Mouse (Mus musculus): Measurements from ENCODE around the gene P4htm. TPM values are rescaled to one million over a fixed set of nuclear protein-coding genes. Genes with fewer than 3 reads are reported as not detected.

The P4htm gene
- total RNA-seq, 2 experiments from 2014 or later = 13.9 to 16.9 TPM

DNA sequence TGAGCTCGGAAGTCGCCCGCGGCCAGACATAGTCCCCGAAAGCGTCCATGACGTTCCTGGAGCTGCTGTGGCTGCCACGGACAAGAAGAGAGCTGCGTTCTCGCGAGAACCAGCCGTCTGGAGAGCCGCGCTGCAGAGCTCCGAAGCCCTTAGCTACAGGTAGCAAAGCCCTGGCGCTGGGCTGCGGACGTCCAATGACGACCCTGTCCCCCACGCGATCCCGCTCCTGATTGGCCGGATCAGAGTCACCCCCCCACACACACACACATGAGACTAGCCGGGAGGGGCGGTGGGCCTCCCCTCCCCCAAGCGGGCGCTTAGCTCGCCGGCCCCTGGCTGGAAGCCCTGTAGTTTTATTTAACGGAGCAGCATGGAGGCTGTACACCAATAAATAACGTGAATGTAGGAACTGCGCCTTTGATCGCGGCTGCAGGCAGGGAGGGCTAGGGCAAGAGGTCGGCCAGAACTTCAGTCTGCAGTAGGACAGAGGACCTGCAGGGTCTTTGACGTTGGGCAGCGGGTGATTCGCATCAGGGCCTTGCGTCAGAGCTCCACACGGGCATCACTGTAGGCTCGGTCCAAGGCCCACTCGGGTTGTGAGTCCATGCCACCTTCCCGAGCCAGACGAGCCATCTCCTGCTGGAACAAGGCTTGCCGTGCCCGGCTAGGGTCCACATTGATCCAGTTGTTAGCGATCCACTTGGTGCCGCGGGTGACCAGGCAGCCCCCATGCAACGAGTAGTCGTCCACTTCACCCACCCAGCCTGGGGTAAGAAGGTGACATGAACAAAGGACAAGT, 18.7 kb downstream of the P4htm start, which contains the start of gene Wdr6:
TSS of gene Wdr6 (minus strand) at position 195 of the 799 bp plus-strand sequence.
- intact Hi-C loops (cut with DNase I) = no loop called here

DNA sequence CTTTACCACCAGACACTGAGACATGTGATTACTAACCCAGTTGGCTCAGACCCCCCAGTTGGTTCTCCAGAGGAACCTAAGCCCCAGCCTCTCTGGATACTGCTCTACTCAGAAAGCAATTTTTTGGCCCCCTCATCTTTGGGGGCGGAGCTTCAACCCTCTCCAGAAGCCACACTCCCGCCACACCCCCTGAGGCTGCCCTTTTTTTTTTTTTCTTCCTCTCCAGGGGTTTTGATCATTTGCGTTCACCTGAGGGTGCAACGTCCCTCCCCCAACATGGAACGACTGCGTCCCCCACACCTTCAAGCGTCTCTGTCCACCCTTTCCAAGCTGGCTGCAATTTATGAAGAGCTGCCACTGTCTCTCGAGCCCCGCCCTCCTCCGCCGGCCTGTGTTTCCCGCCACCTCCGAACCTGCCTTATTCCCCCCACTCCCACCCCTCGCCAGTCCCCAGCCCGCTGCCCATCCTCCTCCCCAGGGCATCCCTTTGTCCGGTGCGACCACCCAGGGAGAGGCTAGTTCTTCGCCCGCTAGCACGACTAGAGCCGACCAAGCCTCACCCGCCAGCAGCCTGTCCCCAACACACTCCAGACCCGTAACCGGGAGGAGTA, 19.4 kb downstream of the P4htm start:
- intact Hi-C loops (cut with DNase I) = no loop called here
- peak; percentile 47 to 51 for DNase-seq

More for the DNA sequence above, 18.7 kb downstream of the P4htm start, which contains the start of gene Wdr6:
- peak; percentile 85 to 86 for DNase-seq

DNA sequence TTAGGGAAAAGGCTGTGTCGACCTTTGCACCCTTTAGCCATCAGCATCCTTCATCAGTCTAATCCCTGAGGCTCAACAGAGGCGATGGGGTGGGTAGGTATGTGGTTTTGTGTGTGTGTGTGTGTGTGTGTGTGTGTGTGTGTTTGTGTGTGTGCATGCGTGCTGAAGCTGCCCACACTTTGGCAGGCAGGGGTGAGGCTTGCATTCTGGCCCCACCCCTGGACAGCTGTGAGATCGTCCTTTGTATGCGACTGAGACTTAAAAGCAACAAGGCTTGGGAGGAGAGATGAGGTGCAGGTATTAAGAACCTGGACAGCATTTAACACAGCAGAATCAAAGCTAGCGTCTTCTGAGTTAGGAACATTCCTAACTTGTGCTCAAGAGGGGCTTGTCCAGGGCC, 20.4 kb downstream of the P4htm start:
- no peak for DNase-seq
- intact Hi-C loops (cut with DNase I) = no loop called here

DNA sequence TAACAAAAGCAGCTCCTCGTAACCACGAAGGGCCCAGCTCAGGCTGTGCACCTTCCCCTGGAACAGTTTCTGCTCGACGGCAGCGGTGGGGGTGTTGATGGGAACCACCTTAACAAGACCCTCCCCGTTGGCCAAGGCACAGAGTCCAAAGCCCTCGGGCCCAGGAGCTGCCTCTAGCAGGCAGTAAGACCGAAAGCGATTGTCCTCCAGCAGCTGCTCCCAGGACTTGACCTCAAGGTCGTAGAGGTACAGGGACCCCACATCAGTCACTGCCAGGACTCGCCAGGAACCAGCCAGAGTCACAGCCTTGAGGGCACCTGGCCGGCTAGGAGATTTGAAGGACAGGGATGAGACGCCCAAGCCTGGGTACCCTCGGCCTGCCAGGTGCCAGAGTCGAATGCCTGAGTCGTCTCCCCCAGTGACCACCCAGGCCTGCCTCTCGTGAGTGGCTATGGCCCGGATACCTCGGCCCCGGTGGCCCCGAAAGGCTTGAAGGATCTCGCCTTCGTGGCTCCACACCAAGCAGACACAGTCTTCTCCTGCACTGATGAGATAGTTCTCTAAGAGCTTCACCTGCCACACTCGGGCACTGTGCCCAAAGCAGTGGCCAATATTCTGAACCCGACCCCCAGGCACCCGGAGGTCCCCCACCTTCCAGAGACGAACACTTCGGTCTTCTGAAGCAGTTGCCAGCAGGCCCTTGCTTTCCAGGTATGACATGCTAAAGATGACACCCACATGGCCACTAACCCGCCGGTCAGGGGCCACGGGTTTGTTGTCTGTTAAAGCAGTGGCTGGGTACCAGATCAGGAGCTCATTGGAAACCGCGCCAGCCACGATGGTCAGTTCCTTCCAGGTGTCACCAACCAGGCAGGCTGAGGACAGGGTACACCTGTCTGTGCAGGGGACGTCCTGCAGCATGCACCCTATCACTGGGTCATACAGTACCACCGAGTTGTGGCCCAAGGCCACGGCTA, 21.9 kb downstream of the P4htm start:
- intact Hi-C loops (cut with DNase I) = no loop called here
- no peak for DNase-seq

DNA sequence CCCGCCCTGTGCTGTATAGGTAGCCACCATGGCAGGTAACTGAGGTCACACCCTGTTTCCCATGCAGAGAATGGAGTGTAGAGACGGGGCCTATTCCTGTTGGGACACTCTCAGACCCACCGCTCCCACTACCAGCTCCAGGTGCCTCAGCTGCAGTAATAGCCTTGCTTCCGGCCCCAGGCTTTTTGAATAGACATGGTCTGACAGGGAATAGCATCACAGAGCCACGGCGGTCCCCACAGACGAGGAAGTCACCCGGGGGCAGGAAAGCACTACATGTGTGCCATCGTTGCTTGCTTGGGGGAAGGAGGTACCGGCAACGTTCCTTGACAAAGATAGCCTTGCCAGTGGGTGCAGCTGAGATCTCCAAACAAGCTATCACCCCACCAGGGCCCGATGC, 22.5 kb downstream of the P4htm start:
- intact Hi-C loops (cut with DNase I) = no loop called here

DNA sequence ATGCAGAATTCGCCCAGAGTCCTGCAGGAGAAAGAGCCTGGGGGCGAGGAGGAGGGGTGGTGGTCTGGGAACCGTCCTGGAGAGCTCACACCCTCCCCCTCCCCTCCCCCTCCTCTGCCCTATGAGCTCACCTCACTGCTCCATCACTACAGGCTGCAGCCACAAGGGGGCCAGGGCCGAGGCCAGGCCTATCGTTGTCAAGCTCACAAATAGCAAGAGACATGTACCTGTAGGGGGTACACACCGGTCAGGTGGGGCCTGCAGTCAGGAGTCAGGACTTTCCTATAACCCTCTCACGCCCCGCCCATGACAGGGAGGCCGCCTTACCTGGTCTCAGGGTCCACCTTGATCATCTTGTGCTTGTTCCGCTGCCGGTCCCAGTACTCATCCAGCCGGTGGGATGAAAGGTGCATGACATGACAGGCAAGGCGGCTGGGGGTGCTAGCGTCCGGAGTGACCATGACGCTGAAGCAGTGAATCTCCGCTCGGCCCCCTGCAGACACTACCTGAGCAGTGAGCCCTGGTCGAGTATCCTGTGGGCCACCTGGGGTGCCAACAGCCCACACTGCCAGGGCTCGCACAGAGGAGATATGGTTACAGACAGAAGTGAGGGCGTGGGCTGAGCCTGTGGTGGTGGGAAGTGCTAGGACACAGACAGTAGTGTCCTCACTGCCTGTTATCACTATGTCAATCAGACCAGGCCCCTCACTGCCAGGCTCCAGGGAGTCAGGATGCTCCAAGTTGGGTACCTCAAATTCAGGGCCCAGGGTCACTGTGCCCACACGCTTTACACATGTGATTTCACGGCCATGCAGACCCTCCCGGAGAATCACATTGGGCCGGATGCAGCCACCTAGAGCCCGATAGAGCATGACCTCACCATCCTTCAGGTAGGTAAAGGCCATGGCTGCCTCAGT, 23.4 kb downstream of the P4htm start:
- intact Hi-C loops (cut with DNase I) = no loop called here

More for the DNA sequence above, 22.5 kb downstream of the P4htm start:
- no peak for DNase-seq

DNA sequence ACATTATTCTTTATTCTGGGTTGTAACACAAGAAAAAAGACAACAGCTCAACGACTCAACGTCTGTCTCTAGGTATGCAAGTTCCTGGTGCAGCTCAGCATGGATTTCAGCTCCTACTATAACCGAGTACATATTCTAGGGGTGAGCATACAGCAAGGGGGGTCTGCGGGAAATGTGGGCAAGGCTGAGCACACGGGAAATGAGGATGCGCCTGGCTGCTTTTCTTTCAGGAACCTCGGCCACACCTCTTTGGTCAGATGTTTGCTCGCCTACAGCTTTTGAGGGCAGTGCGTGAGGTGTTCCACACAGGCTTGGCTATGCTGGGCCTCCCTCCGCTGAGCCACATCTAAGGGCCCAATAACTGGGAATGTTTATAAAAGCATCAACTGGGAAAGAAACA, 25.1 kb downstream of the P4htm start:
- no peak for DNase-seq
- intact Hi-C loops (cut with DNase I) = no loop called here

More for the DNA sequence above, 23.4 kb downstream of the P4htm start:
- DNase-seq = no peak

DNA sequence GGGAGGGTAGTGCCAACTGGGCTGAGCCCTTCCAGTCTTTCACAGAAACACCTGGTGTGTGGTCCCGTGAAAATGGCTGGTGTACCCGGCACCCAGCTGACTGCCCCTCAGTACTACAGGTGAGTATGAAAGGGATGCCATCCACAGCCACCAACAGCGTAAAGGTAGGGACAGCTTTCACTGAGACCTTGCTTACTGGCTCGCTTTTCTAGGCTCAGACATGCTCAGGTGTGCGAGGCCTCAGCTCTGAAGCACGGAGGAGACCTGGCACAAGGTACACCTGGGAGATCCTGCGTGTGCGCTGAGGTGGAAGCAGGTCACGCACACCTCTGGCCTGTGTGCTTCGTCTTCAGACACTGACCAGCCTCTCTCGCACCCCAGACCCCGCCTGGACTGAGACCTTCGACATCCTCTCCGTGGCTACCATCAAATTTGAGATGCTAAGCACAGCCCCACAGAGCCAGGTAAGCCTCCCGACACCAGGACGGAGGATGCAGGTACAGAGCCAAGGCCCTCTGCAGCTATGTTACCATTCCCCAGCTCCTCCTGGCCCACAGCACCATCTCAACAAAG, 26.0 kb downstream of the P4htm start:
- DNase-seq = no peak
- intact Hi-C loops (cut with DNase I) = no loop called here

DNA sequence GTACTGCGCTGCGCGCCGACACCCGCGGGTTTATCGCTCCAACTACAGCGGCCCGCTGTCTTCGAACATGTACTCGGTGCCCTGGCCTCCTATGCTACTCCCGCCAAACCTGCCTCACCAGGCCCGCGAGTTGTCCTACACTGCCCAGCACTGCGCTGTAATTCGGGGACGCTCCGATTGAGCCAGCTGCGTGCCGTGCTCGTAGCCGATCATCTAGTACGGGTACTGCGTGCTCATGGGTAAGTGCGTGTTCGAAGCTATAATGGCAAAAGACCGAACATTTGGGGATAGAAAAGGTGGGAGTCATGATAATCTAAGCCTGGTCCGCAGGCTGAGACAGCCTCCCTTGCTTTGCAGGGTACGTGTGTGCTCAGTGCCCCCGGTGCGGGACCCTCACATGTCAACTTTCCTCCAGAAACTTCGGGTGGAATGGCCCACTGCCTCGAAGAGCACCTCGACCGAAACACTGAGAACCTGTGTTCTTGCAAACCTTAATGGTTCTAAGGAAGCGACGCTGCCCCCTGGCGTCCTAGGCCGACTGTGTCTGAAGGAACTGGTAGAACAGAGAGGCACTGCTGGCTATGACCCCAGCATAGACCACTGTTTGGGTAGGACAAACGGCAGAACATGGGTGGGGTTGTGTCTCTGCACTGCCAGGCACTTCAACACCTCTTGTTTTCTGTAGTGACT, 27.1 kb downstream of the P4htm start:
- intact Hi-C loops (cut with DNase I) = no loop called here
- peak; percentile 70 to 80 for DNase-seq

DNA sequence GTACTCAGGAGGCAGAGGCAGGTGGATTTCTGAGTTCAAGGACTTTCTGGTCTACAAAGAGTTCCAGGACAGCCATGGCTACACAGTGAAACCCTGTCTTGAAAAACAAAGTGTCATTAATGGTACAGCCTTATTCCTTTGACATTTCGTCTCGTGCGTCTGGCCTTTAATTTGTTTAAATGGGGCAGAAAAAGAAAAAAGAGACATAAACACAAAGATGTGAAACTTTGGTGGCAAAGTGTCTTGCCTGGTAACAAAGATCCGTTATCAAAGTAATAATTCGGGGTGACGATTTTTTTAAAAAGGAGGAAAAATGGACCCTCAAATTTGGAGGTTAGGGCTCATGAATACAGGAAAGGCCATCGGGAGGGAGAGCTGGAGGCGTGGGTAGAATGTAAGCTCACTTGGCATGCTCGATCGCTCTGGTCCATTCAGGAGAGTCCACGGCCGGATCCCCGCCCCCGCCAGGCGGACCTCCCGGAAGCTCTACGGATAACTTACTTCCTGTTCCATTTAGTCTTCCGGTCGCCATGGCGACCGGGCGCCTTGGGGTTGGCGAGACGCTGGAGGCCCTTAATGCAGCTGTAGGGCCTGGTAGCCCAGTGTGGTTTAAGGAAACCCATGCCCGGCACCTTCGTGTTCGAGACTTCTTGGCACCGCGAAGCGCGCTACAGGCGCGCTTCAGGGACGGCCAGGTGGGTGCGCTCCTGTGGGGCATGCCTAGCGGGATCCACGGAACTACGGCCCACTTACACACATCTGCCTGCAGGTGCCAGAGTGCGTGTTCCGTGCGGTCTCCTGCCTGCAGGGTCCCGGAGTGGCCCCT, 27.9 kb downstream of the P4htm start, which contains the start of gene Dalrd3:
TSS of gene Dalrd3 (plus strand) at position 506 of the 826 bp plus-strand sequence.
- peak; percentile 80 for DNase-seq
- intact Hi-C loops (cut with DNase I) = no loop called here

DNA sequence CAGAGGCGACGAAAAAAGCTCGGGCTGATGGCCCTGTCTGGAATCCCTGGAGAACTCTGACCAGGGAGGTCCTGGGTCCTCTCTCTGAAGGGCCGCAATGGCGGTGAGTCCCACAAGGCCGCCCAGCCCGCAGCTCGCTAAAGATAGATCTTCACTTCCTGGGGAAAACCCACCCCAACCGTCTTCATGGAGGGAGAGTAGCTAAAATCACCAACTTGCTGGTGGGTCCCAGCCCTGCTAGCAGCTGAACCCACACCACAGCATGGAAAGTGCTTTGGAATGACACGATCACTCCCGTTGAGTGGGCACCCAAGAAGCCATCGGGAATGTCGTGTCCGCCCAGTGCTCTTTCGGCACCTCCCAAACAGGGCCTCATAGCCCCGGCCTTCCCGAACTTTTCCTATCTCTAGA, 29.0 kb downstream of the P4htm start:
- no peak for DNase-seq
- intact Hi-C loops (cut with DNase I) = no loop called here

DNA sequence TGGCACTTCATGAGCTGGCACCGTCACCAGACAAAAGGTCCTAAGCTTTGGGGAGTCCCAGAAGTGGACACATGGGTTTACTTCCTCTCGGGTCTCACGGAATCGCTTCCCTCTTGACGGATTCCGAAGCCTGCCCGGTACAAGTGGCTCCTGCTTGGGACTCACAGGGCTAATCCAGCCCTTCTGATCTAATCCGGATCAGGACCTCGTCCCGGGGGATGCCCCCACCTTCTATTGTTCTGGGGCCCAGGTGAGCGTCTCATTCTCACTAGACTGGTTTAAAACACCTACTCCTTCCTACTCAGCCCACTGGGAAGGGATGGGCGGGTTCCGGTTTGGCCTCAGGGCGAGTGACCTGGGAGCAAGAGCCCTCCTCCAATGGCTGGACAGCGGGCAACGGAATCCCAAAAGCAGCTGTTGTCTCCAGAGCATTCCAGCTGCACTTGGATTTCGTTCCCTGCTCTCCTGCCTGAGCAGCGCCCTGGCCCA, 29.5 kb downstream of the P4htm start:
- intact Hi-C loops (cut with DNase I) = loop anchor here (1.0 kb wide), 1 partner anchor 81 kb away; the partner anchor contains the start of gene Arih2
- DNase-seq = peak in 1 of 2 experiments; percentile 41

DNA sequence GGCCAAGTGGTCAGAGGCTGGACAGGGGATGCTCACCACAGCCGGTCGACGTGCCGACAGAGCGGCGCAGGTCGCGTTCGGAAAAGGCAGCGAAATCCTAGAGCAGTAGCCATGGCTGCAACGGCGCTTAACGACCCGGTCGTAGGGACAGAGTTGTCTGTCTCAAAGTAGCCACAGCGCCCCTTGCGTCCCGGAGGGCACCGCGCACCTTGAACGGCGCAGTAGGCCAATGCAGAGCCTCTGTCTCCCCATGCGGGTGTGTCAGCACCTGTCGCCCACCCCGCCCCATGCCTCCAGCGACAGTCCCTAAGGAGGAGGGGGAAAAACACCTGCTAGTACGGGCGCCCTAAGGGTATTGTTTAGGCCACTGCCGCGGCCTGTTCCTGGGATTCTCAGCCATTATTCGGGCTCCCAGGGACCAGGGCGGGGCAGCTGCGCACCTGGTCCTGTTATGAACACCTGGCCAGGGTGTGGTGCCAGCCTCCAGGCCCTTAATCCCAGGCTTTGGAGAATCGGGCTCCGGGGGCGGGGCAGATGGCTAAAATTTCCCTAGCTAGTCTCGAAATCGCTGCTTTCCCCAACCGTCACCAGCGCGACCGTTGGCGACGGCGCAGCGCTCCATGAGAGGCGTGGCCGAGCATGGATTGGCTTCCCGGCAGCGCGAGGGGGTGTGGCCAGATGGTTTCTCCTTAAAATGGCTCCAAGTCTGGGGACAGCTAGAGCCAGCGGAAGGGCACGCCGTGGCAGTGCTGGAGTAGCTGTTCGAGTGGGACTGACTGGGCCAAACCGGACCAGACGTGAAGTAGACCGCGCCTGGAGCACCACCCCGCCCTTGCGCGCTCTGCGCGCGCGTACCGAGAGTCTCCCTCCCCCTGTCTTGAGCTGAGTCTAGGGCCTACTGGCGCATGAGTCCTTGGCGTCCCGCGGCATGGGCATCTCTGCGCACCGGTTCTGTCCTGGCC, 30.4 kb downstream of the P4htm start, which contains the start of gene Ndufaf3:
TSS of gene Ndufaf3 (minus strand) at position 620 of the 962 bp plus-strand sequence.
- intact Hi-C loops (cut with DNase I) = loop anchor here (1.0 kb wide), 1 partner anchor 82 kb away; the partner anchor contains the start of gene Arih2
- DNase-seq = peak; percentile 96 to 98

DNA sequence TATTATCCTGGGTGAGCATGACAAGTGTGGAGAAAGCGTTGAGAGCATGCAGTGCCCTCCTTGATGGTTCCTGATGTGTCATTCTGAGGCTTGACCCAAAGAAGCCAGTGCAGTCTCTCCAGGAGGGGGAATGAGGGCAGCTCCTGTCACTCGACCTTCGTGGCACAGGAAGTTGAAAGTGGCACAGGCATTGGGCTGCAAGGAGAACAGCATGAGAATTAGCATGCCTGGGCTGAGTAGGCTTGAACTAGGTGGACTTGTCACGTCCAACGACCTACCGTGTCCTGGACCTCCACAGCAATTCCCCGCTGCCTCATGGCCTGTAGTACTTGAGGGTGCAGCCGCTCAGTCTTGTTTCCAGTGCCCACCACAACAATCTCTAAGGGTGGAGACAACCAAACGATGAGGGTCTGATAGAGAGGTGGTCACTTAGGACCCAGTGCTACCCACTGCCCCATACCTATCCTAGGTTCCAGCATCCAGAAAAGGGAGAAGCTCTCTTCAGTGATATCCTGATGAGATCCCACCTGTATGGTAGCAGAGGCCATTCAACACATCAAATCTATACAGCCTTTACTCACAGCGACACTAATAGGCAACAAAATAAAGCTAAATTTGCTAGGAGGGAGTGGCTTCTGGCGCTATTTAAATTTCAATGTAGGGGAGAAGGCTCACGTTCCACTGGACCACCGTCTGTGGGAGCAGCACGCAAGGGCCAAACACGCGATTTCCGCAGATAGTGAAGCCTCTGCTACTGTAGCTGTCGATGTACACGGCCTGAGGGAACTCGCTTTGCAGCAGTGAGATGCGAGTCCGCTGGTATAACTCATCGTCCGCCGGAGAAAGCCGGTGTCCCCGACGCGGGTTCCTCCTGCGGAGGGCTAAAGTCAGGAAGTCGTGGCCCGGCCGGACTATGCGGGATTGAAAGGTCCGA, 31.3 kb downstream of the P4htm start:
- intact Hi-C loops (cut with DNase I) = no loop called here
- DNase-seq = no peak

DNA sequence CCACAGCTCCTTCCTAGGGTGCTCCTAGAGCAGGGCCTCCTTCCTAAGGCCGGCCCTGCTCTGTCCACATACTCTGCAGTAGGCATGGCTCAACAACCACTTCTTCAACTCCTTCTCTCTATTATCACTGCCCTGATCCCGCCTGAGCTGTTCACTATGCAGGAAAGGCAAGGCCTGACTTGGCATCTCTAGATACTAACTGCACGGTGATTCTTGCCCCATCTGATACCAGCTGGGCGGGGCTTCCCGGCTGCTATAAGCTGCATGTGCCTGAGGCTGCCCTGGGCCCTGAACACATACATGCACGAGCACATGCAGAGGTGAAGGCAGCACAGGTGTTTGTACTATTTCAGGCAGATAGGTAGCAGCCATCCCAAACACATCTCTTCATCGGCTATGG, 33.3 kb downstream of the P4htm start:
- DNase-seq = no peak
- intact Hi-C loops (cut with DNase I) = no loop called here

All from heart, postnatal 36 days (tissue).